ENCODE assay signal across 8 mouse cellular contexts in genomic region chr14:55671486-55671832, GRCm38 (mm10). TPM values are rescaled to one million over a fixed set of nuclear protein-coding genes. Genes with fewer than 3 reads are reported as not detected.
DNase-seq lines count a peak whose midpoint lies in the region; ATAC-seq and TF ChIP-seq lines count a peak whose summit lies in the region.

No protein-coding gene starts in this region.

- no peak; the same call in 1 of the 2 replicates for ATAC-seq in limb, embryonic 12.5 days (ENCODE audit: insufficient number of reproducible peaks, insufficient read depth, low FRiP score, low TSS enrichment, low read depth)

- peaks cover 38% of the 10 kb centered on the region for H3K36me3 ChIP-seq in limb, embryonic 12.5 days
- peaks cover 12% of the 10 kb centered on the region for H3K36me3 ChIP-seq in small intestine, adult 2 months (ENCODE audit: control insufficient read depth, insufficient read depth, low read length)

- no peak for TF ChIP-seq POLR2A in cerebellum, adult 2 months (IDR thresholded peaks at IDR 0.05; ENCODE audit: borderline replicate concordance, insufficient read depth, low read length)
- TF ChIP-seq POLR2A in small intestine, adult 2 months (IDR thresholded peaks at IDR 0.05; ENCODE audit: low read depth, low read length) = no peak

- H3K9me3 ChIP-seq in limb, embryonic 12.5 days = no peaks in the 10 kb centered on the region

- H3K4me1 ChIP-seq in cerebellum, adult 2 months (ENCODE audit: control insufficient read depth, insufficient read depth, low read length) = no peaks in the 10 kb centered on the region; the same call in 1 of the 2 replicates
- H3K4me1 ChIP-seq in limb, embryonic 12.5 days (replicated peaks) = peaks cover 17% of the 10 kb centered on the region
- H3K4me1 ChIP-seq in small intestine, adult 2 months (ENCODE audit: control insufficient read depth, insufficient read depth, insufficient read length, low read length) = peaks cover 2% of the 10 kb centered on the region

- peak overlapping the region; percentile 89 for H3K27ac ChIP-seq in cerebellum, adult 2 months (ENCODE audit: insufficient read depth, low read length)
- peak overlapping the region; percentile 93 for H3K27ac ChIP-seq in limb, embryonic 12.5 days
- H3K27ac ChIP-seq in small intestine, adult 2 months (ENCODE audit: insufficient read depth, low read depth, low read length) = no peak overlapping the region

- peak overlapping the region; percentile 93 for H3K4me3 ChIP-seq in cerebellum, adult 2 months (replicated peaks; ENCODE audit: insufficient read depth, low read depth, low read length)
- peak overlapping the region; percentile 78 for H3K4me3 ChIP-seq in limb, embryonic 12.5 days (replicated peaks)
- H3K4me3 ChIP-seq in small intestine, adult 2 months (ENCODE audit: low read depth, low read length) = peak overlapping the region; percentile 83

- no peak for TF ChIP-seq CTCF in cerebellum, adult 2 months (IDR thresholded peaks at IDR 0.05; ENCODE audit: borderline replicate concordance, insufficient read depth, low read depth, low read length)
- TF ChIP-seq CTCF in small intestine, adult 2 months (IDR thresholded peaks at IDR 0.05; ENCODE audit: extremely low read depth, insufficient read length, insufficient replicate concordance, low read depth, low read length) = no peak

- under 1% methylated on average over 12 of the region's 12 CpGs for WGBS in cerebellum, adult 2 months
- WGBS in limb, embryonic 12.5 days = under 1% methylated on average over 12 of the region's 12 CpGs
- under 1% methylated on average over 12 of the region's 12 CpGs for WGBS in small intestine, adult 2 months

- H3K27me3 ChIP-seq in cerebellum, adult 2 months (ENCODE audit: control insufficient read depth, insufficient read depth, low read length) = no peaks in the 10 kb centered on the region
- H3K27me3 ChIP-seq in limb, embryonic 12.5 days = no peaks in the 10 kb centered on the region
- no peaks in the 10 kb centered on the region for H3K27me3 ChIP-seq in small intestine, adult 2 months (ENCODE audit: control insufficient read depth, insufficient read depth, low read length)

- peak overlapping the region; percentile 93 for H3K4me2 ChIP-seq in limb, embryonic 12.5 days

- peak overlapping the region; percentile 78 for H3K9ac ChIP-seq in limb, embryonic 12.5 days (replicated peaks)

- no peak for DNase-seq in cerebellum, adult 2 months
- no peak for DNase-seq in cerebellum, adult 11-12 months
- DNase-seq in right cerebral cortex, adult 18-20 months = peak; percentile 72
- DNase-seq in right cerebral cortex, postnatal 25 days = no peak
- DNase-seq in thymus, postnatal 14 days = no peak
- DNase-seq in adrenal gland, postnatal 4 days (ENCODE audit: low spot score in 2 of 2) = no peak

RNA-seq across cellular contexts. Expression of gene Gmpr2, which starts 0.3 kb away (rescaled TPM):
- 29.2 and 29.6 TPM in 2 replicates for polyA plus RNA-seq in cerebellum, adult 2 months (2012; rRNA removed)
- 67.6 and 74.2 TPM in 2 replicates for polyA plus RNA-seq in limb, embryonic 12.5 days (2016; fragmentation: Nextera tagmentation; extraction: Ambion mirVana)
- polyA plus RNA-seq in small intestine, adult 2 months (2012; rRNA removed) = 5.2 and 9.6 TPM in 2 replicates
- total RNA-seq in adrenal gland, postnatal 4 days (2021) = 10 to 100 TPM; 29.2 to 29.7 TPM

RNA-seq across cellular contexts. Expression of gene Nedd8, which starts 0.5 kb away (rescaled TPM):
- polyA plus RNA-seq in cerebellum, adult 2 months (2012; rRNA removed) = 414 and 434 TPM in 2 replicates
- 594 and 653 TPM in 2 replicates for polyA plus RNA-seq in limb, embryonic 12.5 days (2016; fragmentation: Nextera tagmentation; extraction: Ambion mirVana)
- polyA plus RNA-seq in small intestine, adult 2 months (2012; rRNA removed) = 135 and 228 TPM in 2 replicates
- total RNA-seq in adrenal gland, postnatal 4 days (2021) = 100 to 1,000 TPM; 316 to 337 TPM

RNA-seq across cellular contexts. Expression of gene Tinf2, which starts 10.2 kb away (rescaled TPM):
- 36.0 and 38.5 TPM in 2 replicates for polyA plus RNA-seq in cerebellum, adult 2 months (2012; rRNA removed)
- 57.1 and 58.3 TPM in 2 replicates for polyA plus RNA-seq in limb, embryonic 12.5 days (2016; fragmentation: Nextera tagmentation; extraction: Ambion mirVana)
- polyA plus RNA-seq in small intestine, adult 2 months (2012; rRNA removed) = 8.1 and 11.1 TPM in 2 replicates
- 10 to 100 TPM; 33.0 to 33.2 TPM for total RNA-seq in adrenal gland, postnatal 4 days (2021)

RNA-seq across cellular contexts. Expression of gene Mdp1, which starts 11.2 kb away (rescaled TPM):
- 44.8 and 44.9 TPM in 2 replicates for polyA plus RNA-seq in cerebellum, adult 2 months (2012; rRNA removed)
- 63.0 and 68.8 TPM in 2 replicates for polyA plus RNA-seq in limb, embryonic 12.5 days (2016; fragmentation: Nextera tagmentation; extraction: Ambion mirVana)
- polyA plus RNA-seq in small intestine, adult 2 months (2012; rRNA removed) = 17.2 and 23.9 TPM in 2 replicates
- 10 to 100 TPM; 57.4 to 63.3 TPM for total RNA-seq in adrenal gland, postnatal 4 days (2021)

RNA-seq across cellular contexts. Expression of gene Tssk4, which starts 21.5 kb away (rescaled TPM):
- polyA plus RNA-seq in cerebellum, adult 2 months (2012; rRNA removed) = 0.40 and 0.61 TPM in 2 replicates
- polyA plus RNA-seq in limb, embryonic 12.5 days (2016; fragmentation: Nextera tagmentation; extraction: Ambion mirVana) = 0.70 and 1.0 TPM in 2 replicates
- 0.56 and 1.1 TPM in 2 replicates for polyA plus RNA-seq in small intestine, adult 2 months (2012; rRNA removed)
- 1 to 10 TPM; 1.7 to 2.8 TPM for total RNA-seq in adrenal gland, postnatal 4 days (2021)
